Mouse (Mus musculus): ENCODE measurements around the gene Mfng.

Gene Mfng

DNA sequence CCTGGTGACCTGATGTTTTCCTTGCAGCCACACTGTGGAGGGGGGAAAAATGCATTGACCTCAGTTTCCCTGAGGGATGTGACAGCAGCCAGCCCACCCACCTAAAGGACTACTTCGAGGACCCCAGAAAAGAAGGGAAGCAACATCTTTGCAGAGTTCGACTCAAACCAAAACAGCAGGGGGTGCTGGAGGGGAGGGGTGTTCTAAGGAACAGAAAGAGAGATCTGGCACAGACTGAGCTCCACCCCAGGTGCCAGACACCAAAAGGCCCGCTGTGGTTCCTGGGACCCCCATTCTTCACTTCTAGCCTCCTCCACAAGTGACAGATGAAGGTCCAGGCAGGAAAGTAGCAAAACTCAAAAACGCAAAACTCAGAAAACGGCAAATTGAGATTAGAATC, 57.4 kb downstream of the Mfng start:
- DNase-seq (ENCODE audit: low spot score): no peak

DNA sequence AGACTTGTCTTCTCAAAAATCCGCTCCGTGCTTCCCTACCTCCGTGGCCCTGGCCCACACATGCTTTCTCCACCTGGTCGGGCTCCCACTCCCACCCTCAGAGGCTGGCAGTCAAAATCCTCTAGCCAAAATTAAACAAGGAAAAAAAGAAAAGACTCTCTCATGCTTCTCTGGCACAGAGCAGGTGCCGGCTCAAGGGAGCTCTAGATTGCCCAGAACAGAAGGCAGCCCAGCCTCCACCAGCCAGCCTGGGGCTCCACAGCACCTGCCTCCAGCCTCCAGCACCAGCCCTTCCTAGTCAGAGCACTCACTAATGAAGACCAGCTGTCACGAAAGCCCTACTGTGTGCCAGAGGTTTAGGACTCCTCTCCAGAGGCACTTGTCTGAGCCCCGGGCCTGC, 59.5 kb downstream of the Mfng start:
- DNase-seq (ENCODE audit: low spot score): no peak

DNA sequence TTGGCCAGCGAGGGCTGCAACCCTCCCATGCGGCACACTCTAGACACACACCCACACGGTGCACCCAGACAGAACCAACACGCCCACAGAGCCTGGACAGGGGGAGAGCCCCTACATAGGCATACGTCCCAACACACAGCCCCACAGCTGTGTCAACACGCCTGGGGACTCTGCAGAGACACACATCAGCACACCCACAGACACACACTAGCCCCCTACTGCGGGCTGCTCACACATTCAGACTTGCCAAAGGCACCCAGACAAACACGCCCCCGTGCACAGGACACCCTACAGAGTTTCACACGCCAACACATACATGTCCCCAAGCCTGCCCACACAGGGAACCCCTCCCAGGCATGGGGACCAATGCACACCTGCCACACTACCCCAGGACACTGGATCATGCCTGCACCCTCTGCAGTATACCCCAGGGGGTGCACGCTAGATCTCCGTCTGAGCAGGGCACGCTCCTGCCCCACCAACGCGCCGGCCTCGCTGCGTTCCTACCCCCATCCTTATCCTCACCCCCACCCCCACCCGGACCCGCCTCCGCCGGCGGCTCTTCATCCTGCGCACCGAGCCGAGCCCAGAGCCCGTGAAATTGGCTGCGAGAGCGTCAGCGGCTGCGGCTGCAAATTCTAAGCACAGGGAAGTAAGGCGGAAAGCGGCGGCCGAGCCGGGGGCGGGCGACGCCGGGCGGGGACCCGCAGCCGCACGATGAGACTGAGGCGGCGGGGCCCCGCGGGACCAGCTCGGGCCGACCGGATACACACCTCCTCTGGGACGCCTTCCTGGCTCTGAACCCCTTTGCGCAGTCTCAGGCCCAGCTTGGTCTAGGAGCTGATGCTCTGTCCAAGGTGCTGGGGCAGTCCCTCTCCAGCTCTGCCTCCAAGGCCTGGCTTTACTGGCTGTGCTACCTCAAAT, 60.7 kb downstream of the Mfng start:
- peak; percentile 9 for DNase-seq (ENCODE audit: low spot score)

DNA sequence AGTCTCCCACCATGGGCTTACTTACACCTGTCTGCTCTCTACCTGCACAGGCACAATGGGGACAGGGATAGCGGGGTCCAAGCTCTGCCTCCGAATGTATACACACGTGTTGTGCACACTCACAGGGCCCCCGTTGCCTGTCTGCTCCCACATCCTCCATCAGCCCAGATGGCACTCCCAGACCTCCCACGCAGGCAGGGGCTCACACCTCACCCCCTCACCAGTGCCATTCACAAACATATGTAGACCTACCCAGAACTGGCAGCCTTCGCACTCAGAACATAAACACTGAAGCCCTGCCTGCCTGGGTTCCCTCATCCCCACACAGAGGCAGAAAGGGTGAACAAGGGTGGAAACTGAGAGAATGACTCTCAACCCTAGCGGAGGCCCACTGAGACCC, 61.3 kb downstream of the Mfng start:
- no peak for DNase-seq (ENCODE audit: low spot score)

DNA sequence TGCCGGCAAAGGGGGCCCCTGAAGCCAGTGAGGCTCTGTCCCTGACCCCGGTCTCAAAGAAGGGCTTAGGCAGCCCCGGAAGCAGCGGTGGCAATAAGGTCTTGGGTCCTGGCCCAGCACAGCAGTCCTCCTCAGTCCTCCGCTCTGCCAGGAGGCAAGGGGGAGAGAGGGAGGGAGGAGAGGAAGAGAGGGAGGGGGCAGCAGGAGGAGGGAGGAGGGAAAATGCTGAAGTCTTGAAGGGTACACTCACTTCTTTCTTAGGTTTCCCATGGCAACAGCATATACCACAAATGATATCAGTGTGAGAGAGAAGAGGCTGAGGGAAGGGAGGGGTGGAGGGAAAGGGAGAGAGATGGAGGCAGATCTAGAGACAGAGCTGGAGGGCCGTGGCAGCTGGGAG, 62.6 kb downstream of the Mfng start:
- DNase-seq (ENCODE audit: low spot score): no peak

DNA sequence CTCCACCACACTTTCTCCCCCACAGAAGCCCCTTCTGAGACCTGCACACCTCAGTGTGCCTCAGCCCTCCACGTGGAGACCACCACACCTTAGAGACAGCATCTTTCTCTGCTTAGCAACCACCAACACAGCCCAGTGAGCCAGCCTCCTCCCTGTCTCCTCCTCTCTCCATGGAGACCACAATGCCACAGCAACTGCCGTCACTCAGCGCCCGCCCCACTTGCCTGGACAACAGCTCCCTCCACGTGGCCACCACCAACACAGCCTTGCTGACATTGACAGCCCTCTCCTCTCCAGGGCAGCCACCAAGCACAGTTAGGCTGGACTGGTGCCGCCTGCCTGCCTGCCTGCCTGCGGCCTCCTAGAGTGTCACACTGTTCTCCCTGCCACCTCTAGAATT, 63.5 kb downstream of the Mfng start:
- DNase-seq (ENCODE audit: low spot score): no peak

DNA sequence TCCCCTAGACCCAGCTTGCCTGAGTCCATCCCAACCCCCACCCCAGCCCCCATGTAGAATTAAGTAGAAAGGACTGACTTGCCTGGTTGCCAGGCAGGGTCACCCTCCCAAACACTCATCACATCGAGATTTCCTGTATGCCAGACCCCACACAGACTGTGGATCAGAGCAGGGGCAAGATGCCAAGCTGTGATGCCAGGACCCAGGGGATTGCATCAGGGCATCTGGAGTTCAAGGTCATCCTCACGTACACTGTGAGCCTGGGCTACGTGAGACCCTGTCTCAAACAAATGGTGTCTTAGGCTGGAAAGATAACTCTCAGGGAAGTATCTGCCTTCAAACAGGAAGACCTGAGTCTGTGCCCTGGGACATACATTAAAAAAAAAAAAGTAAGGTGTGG, 66.6 kb downstream of the Mfng start:
- no peak for DNase-seq (ENCODE audit: low spot score)
